Mouse (Mus musculus): ENCODE data around the gene 4930568D16Rik.

4930568D16Rik gene

DNA sequence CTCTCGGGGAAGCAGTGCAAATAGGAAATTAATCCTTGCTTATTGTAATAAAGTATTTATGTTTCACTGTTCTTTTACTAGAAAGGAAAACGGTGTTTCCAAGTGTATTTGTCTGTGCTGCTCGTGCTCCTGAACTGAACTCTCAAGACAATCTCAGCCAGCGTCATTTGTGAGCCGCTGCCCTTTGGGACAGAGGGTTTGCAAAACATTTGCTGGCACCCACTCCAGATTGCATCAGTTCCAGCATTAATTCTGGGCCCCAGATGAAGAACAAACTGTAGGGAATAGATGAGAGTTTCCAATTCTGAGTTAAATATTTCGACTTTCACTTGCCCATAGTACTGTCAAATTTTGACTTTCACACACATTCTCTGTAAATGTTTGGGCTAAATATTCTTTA, 28.8 kb downstream of the 4930568D16Rik start:
- WGBS = 66% methylated on average over 6 of the region's 6 CpGs

DNA sequence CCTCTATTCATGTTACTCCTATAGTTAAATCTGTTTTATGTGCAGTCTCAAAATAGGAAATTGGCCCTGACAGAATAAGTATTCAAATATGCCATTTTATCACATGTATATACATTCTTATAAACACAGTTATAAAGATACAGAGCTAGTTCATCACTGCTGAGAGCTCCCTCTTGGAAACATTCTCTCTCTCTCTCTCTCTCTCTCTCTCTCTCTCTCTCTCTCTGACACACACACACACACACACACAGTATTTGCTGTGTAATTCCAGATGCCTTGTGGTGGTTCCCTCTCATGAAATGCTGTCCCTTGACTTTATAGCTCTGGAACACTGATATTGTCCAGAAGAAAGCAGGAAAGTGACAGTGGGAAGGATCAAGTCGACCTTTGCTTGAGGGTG, 29.5 kb downstream of the 4930568D16Rik start:
- 73% methylated on average over 1 of the region's 1 CpGs for whole genome bisulfite sequencing

DNA sequence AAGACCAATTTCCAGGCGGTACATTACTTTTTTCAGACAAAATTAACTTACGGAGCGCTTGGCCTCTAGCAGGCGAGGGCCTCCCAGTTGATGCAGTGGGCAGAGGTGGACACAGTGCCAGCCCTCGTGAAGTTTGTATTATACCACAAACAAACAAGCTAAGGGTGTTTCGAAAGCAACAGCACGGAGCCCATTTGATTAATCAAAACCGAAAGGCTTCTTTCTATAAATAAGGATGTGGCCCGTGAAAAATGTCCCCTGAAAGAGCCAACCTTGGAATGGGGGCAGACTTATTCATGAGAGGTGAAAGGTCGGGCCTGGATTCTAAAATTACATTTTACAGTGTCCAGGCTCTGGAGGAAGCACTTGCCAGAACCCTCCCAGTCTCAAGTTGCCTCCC, 30.1 kb downstream of the 4930568D16Rik start:
- 42% methylated on average over 10 of the region's 10 CpGs for WGBS

DNA sequence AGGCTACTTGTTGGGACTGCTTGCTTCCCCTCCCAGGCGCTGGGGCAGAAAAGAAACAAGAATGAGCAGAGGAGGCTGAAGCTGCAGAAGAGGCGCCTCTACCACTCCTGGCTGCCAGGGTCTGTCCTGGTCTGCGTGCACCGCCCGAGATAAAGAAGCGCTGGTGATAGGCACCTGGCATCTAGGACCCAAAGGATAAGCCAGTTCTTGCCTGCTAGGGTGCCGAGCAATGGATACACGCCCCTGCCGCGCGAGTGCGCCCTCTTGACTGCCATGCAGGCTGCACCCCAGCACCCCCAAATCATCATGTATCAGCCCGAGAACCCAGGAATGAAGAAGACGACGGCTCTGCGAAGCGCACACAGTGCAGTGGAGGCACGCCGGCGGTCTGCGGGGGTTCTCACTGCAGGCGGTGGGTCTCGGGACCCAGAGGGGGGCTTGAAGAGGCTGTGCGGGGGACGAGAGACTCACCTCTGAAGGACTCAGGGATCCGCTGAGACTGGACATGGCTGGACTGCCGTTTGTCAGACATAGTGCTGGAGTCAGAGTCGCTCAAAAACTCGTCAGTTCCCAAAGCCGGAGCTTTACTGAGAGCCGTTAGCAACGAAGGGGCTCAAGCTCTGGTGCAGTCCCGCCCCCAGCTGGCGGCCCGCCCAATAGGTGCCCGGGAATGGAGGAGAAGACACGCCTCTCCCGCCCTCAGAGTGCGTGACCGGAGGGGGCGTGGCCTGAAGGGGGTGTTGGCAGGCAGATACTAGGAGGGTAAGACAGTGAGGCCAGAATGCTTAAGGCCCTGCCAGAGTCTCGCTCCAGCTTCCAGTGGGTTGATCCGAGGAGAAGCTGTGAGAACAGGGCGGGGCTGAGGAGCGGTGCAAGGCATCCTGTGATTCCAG, 30.9 kb downstream of the 4930568D16Rik start, which contains the start of gene Stom:
Stom (minus strand) TSS at position 589 of the 893 bp plus-strand sequence.
- 1% methylated on average over 45 of the region's 45 CpGs for WGBS

DNA sequence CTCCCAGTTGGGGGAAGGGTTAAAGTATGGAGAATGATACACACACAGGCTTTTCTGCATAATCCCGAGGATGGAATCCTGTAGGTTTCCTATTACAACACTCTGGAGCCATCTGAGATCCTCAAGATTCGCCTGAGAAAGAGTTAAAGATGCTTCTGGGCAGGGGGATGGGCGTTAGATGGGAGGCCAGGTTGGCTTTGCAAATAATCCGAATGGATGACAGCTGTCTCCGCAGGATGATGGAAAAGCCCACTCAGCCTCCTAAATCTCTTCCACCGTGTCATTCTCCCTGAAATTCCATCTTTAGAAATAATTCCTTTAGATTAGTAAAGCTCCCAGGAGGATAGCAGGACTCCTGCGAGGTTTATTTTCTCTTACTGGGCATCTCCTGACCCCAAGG, 31.9 kb downstream of the 4930568D16Rik start:
- WGBS = 54% methylated on average over 7 of the region's 7 CpGs

DNA sequence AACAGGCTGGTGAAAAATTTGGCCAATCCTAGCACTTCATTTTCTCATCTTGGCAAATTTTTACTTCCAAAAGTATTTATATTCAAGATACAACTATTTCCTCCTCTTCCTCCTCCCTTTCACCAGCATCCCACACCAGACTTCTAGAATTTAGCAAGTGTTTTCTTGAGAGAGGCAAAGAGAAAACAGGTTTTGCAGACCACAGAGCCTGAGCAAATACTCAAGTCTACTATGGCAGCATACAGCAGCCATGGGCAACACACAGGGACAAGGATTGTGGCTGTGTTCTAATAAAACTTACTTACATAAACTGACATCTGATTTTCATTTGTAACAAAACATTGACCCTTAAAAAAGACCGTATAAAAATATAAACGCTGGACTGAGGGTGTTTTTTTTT, 36.3 kb downstream of the 4930568D16Rik start:
- 72% methylated on average over 2 of the region's 2 CpGs for WGBS

DNA sequence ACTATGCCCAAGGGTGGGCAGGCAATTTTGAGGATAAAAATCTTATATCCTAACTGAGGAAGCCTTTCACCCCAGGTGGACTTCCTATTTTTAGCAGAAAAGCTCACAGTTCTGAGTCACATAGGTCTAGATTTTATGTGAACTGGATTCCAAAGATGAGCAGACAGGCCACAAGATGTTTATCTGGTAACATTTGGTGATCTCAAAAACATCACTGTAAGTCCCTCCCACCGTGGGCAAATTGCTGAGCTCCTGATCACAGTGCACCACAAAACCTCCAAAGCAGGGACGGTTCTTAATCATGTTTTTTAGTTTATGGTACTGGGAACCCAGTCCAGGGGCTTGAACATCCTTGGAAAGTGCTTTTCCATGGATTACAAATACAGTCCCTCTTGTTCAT, 38.5 kb downstream of the 4930568D16Rik start:
- WGBS = 89% methylated on average over 2 of the region's 2 CpGs

DNA sequence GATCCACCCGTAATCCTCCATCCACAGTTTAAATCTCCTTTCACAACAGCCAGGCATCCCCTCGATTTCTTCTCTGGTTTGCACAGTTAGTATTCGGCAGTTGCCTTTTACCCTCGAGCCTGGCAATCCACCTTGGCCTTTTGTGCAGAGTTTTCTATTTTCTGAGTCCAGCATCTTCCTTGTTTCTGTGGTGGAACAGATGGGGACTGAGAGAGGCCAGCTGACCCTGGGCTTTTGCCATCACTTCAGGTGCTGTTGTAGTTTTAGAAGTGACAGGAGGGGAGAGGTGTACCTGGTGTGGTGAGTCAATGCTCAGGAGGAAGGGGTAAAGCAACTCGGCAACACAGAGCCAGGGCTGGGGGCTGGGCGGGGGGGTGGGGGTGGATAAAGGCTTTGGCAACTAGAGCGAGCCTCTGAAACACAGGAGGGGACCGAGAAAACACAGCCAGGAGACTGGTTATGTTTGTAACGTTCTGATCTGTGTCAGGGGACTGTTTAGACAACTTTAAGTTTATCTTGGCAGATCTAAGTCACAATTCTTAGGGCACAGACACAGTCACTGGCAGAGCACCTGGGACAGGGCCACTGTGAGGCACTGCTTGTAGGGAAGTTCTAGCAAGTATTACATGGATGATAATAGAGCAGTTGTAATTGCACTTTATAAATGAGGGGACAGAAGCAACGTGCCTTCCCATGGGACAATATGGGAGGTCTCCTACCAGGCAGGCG, 39.3 kb downstream of the 4930568D16Rik start:
- 51% methylated on average over 11 of the region's 11 CpGs for WGBS

DNA sequence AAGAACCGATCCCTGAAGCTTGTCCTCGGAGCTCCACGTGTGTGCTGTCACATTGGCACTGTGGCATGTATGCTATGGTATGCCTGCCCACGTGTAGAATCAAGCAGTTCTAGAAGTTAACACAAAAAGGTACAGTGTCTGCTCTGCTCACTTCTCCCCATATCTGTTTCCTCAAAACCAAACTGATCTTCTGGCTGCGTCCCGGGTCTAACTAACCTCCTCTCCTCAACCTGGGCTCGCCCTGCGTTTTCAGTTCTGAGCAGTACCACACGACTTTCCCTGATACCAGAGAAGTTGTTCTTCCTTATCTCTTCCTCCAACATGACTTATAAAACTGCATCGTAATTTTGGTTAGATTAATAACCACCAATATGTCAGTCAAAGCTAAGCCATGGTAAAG, 39.9 kb downstream of the 4930568D16Rik start:
- 77% methylated on average over 10 of the region's 10 CpGs for WGBS

DNA sequence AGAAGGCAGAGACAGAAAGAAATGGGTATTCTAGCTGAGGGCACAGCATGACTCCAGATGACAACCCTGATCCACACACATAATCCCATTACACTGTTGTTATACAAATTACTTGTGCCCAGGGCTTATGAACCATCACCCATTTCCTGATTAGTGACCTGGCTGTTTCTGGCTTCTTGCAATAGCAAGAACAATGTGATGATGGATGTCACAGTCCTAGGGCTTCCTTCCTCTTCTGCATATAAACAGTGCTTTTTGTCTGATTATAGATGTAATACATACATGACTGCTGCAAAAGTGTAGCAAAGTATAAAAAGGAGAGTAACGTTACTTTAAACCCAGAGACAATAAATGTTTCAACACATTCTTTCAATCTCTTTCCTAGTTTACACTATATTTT, 40.6 kb downstream of the 4930568D16Rik start:
- WGBS = 84% methylated on average over 1 of the region's 1 CpGs

DNA sequence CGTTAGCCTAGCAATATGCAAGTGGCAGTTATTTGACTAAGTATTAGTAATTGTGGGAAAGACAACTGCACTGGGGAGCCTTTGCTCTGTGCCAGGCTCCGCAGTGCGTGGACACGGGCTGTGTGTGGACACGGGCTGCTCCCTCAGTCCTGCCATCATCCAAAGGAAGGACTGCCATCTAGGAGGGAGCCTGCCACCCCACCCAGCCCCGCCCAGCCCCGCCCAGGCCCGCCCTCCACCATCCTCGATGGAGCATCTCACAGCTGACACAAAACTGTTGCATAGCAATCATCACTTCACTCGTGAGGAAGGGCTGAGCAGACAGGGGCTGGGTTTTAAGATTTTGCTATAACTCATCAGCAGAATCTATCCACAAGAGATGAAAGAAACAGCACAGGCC, 41.6 kb downstream of the 4930568D16Rik start:
- WGBS = 78% methylated on average over 10 of the region's 10 CpGs

DNA sequence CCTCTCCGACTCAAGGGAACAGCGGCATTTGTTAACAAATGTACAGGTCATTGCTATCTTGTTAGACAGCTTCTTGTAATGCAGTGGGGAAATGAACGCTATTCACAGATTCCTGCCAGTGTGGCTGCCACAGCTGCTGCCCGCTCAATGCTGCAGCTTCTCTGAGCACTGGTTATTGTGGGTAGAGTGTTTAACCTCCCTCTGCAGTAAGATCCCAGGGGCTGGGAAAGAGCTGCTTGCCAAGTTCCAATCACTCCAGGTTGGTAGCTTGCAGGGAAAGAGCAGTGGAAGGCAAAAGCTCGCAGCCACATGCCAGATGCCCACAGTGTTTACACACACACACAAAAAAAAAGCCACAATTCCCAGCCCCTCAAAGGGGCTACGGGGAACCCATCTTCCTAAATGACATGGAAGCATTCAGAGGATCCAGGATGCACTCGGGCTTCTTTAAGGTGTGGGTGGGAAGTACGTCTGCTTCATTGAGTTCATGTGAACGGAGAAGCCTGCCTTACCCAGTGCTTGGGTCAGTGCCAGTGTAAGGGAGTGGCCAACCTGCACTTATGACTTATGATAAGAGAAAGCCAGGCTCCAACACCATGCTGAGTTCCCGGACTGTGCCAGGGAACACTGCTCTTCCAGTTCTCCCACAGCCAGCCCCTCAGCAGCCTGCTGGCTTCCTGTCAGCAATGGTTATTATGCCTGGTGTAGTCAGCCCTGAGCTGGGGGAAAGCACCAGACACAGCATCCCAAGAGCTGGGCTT, 44.9 kb downstream of the 4930568D16Rik start:
- 38% methylated on average over 10 of the region's 10 CpGs for WGBS

DNA sequence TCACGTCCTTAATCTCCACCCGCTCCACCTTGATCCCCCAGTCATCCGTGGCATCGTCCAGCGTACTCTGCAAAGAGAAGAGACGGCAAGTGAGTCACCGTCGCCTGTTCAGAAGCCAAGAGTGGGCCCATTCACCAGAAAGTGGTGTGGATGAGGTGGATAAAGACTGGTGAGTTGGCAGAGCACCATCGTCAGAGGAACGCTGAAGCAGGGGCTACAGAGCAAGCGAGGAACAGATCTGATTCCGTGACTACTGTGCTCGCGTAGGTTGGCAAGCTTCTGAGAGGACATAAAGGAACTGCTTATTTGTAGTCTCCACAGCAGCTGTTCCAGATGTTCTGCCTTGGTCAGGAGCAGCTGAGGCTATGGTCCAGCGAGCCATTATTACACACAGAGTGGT, 47.1 kb downstream of the 4930568D16Rik start:
- WGBS = 88% methylated on average over 15 of the region's 15 CpGs

DNA sequence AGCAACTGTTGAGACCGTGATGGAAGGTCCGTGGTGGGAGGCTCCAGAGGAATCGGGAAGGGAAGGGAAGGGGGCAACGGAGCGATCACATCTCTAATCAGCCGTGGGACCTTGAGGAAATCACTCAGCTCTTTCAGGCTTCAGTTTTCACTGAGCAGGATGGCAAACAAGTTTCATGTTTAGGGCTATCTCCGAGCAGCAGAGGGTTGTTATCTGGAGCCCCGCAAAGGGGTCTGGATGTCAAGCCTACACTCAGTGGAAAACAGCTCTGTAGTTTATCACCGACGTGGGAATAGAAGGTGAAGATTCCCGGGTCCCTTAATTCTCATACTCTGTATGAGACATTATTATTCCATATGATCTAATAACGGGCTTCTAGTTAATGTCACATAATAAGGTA, 49.1 kb downstream of the 4930568D16Rik start:
- WGBS = 92% methylated on average over 12 of the region's 12 CpGs

DNA sequence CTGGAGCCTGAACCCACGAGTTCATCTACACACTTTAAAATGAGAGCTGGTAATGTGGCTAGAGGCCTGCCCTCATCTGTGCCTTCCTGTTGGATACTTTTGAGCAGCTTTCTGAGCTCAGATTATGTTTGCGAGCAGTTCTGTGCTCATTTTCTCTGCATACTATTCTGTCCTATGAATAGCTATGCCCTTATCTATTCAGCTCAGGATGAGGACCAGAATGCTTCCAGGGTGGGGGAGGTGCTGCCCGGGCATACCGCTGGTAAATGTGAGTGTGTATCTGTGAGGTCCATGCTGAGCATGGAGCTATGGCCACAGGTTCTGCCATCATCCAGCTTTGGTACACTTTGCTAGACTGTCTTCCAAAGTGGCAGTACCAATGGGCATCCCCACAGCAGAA, 49.9 kb downstream of the 4930568D16Rik start:
- 75% methylated on average over 4 of the region's 4 CpGs for WGBS

DNA sequence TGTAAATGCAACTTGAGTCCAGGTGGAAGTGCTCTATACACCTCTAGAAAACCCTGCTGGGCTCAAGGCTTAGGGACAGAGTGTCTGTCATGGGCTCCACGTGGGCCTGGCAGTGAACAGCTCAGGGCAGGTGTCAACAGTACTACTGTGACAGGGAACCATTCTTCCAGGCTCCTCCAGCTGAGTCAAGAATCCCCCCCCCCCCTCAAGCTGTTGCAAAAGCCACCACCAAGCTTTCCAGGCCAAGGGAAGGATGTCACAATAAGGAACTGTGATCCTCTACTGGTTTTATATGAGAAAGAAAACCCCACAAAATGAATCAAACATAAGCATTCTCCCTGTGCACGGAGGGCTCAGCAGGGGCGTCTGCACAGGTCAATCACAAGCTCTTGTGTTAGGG, 53.2 kb downstream of the 4930568D16Rik start:
- 70% methylated on average over 3 of the region's 3 CpGs for WGBS

DNA sequence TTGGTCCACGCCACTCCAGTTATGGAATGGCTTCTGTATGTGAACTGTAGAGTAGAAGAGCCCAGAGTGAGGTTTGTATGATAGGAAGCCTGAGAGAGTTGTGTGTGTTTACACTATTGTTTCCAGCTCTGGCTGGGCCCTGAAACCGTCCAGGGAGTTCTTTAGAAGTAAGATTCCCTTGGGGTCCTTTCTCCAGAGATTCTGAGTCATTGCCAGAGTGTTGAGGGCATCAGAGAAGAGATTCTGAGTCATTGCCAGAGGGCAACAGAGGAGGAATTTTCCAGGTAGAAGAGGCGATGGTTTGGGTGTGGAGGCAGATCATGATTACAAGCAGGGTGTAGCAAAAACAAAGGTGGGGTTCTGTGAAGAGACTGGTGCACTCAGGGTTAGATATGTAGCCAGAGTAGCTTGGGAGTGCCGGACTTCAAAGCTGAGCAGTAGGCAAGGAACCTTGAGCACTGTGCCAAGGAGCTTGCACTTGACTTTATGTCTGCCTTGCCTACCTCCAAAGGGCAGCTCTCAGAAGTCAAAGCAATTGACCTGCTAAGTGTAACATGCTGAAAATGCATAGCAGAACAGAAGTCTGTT, 57.5 kb downstream of the 4930568D16Rik start:
- 87% methylated on average over 4 of the region's 4 CpGs for WGBS

DNA sequence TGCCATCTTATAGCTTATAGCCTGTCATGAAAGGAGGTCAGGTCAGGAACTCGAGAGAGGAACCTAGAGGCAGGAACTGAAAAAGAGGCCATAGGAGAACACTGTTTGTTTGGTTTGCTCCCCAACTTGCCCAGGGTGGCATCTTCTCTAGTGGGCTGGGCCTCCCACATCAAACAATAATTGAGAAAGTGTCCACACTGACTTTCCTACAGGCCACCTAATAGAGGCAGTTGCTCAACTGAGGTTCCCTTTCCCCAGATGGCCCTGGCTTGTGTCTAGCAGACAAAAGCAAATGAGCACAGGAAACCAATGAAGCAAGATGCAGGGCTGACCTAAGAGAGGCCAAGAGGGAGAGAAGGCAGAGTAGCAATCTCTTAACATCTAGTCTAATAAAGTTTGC, 59.4 kb downstream of the 4930568D16Rik start:
- 88% methylated on average over 1 of the region's 1 CpGs for WGBS
